Mouse (Mus musculus): ENCODE data around the gene Ddx4. TPM values are rescaled to one million over a fixed set of nuclear protein-coding genes. Genes with fewer than 3 reads are reported as not detected.

The Ddx4 gene
- polyA plus RNA-seq, 1 experiment from 2014 or later = 0.69 TPM

GRCm38 (mm10) chr13:112660574-112661381 is 8.5 kb upstream of the Ddx4 start, which contains the start of gene Slc38a9:
Gene Slc38a9 (plus strand): TSS chr13:112660751.
- peak within 1 kb of the TSS; percentile 72 to 78 for H3K27ac ChIP-seq (replicated peaks in 1 of 2; ENCODE audit: control insufficient read depth in 1 of 2, insufficient read depth in 1 of 2, low read depth in 2 of 2, low read length in 2 of 2)
- H3K4me1 ChIP-seq (ENCODE audit: control insufficient read depth in 2 of 2, insufficient read depth in 2 of 2, low read length in 2 of 2) = peaks cover 2 to 12% of the 10 kb centered on the region in 2 experiments; a peak in 2 of 4 replicates
- WGBS = under 1% methylated on average over 33 of the region's 33 CpGs
- H3K36me3 ChIP-seq (ENCODE audit: control insufficient read depth, insufficient read depth, low read length) = no peaks in the 10 kb centered on the region
- no peaks in the 10 kb centered on the region for H3K27me3 ChIP-seq (ENCODE audit: control insufficient read depth, insufficient read depth, low read length)
- peak within 1 kb of the TSS; percentile 91 to 94 for H3K4me3 ChIP-seq (ENCODE audit: control insufficient read depth in 1 of 2, insufficient read depth in 1 of 2, low read depth in 1 of 2, low read length in 2 of 2)
- peak within 1 kb of the TSS; percentile 90 for H3K9ac ChIP-seq (ENCODE audit: low read length)
- H3K9me3 ChIP-seq (ENCODE audit: control insufficient read depth, low read length) = no peaks in the 10 kb centered on the region
- peak within 1 kb of the TSS; percentile 87 for H3K4me2 ChIP-seq (ENCODE audit: low read length)
- ATAC-seq (ENCODE audit: insufficient number of reproducible peaks, insufficient read depth, low FRiP score, low read depth) = peak; percentile 96

DNA sequence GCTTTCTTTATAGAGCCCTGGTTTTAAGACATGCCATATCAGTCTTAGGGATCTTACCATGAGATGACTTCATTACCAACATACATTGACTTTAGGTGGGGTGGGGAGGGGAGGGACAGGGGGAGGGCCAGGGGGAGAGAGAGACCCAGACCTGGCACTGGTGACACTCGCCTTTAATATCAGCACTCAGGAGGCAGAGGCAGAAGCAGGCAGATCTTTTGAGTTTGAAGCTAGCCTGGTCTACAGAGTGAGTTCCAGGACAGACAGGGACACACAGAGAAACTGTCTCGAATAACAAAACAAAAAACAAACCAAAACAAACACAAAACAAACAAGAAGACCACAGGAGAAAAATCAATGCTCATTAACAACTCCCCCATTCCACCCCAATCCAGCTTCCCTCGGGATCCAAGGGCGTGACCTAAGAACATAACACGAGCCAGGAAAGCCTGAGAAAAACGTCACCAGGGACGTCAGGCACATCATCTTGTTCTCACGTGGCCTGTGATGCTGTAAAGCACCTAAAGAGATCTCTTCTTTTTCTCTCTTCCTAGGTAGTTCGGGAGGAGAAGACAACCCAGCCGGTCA is 7.8 kb upstream of the Ddx4 start:
- peak overlapping the region; percentile 69 to 91 for H3K4me3 ChIP-seq (ENCODE audit: control insufficient read depth in 1 of 2, insufficient read depth in 1 of 2, low read depth in 1 of 2, low read length in 2 of 2)
- H3K36me3 ChIP-seq (ENCODE audit: control insufficient read depth, insufficient read depth, low read length) = no peaks in the 10 kb centered on the region
- 2% methylated on average over 10 of the region's 10 CpGs for WGBS
- H3K27me3 ChIP-seq (ENCODE audit: control insufficient read depth, insufficient read depth, low read length) = no peaks in the 10 kb centered on the region
- no peak; the same call in 1 of the 2 replicates for ATAC-seq (ENCODE audit: insufficient number of reproducible peaks, insufficient read depth, low FRiP score, low read depth)
- peak overlapping the region; percentile 90 for H3K9ac ChIP-seq (ENCODE audit: low read length)
- H3K27ac ChIP-seq (replicated peaks in 1 of 2; ENCODE audit: control insufficient read depth in 1 of 2, insufficient read depth in 1 of 2, low read depth in 2 of 2, low read length in 2 of 2) = no peak overlapping the region
- H3K4me1 ChIP-seq (ENCODE audit: control insufficient read depth in 2 of 2, insufficient read depth in 2 of 2, low read length in 2 of 2) = peaks cover 2 to 12% of the 10 kb centered on the region in 2 experiments; a peak in 2 of 4 replicates
- no peaks in the 10 kb centered on the region for H3K9me3 ChIP-seq (ENCODE audit: control insufficient read depth, low read length)
- peak overlapping the region; percentile 87 for H3K4me2 ChIP-seq (ENCODE audit: low read length)

DNA sequence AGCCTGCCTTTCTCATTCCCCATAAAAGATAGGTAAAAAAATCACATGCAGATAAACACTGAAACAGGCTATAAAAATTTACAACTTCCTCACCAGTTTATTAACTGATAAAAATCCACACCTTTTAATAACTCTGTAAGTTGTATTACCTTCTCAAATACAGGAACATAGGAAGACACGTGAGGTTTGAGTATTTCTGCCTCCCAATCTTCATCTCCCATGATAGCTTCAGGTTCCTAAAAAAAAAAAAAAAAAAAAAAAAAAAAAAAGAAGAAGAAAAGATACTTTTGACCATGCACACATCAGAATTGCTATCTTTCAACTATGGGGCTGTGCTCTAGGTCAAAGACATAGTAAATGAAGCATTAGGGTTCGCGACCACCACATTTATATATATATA is 1.1 kb downstream of the Ddx4 start:
- Histone ChIP-seq H3K4me1 (ENCODE audit: control insufficient read depth in 2 of 2, insufficient read depth in 2 of 2, low read length in 2 of 2) (no peaks in the 10 kb centered on the region), H3K27ac (replicated peaks in 1 of 2; ENCODE audit: control insufficient read depth in 1 of 2, insufficient read depth in 1 of 2, low read depth in 2 of 2, low read length in 2 of 2) (no peak overlapping the region), H3K9me3 (ENCODE audit: control insufficient read depth, low read length) (peaks cover 11% of the 10 kb centered on the region), H3K9ac (ENCODE audit: low read length) (no peak overlapping the region), H3K27me3 (ENCODE audit: control insufficient read depth, insufficient read depth, low read length) (no peaks in the 10 kb centered on the region), H3K4me3 (ENCODE audit: control insufficient read depth in 1 of 2, insufficient read depth in 1 of 2, low read depth in 1 of 2, low read length in 2 of 2) (no peak overlapping the region), H3K36me3 (ENCODE audit: control insufficient read depth, insufficient read depth, low read length) (no peaks in the 10 kb centered on the region), H3K4me2 (ENCODE audit: low read length) (no peak overlapping the region)
- WGBS = 82% methylated on average over 3 of the region's 3 CpGs
- ATAC-seq (ENCODE audit: insufficient number of reproducible peaks, insufficient read depth, low FRiP score, low read depth) = no peak

- ATAC-seq (ENCODE audit: insufficient number of reproducible peaks, insufficient read depth, low FRiP score, low read depth) = no peak
- Histone ChIP-seq H3K4me3 (ENCODE audit: control insufficient read depth in 1 of 2, insufficient read depth in 1 of 2, low read depth in 1 of 2, low read length in 2 of 2) (no peak overlapping the region), H3K27ac (replicated peaks in 1 of 2; ENCODE audit: control insufficient read depth in 1 of 2, insufficient read depth in 1 of 2, low read depth in 2 of 2, low read length in 2 of 2) (no peak overlapping the region), H3K9me3 (ENCODE audit: control insufficient read depth, low read length) (no peaks in the 10 kb centered on the region), H3K4me2 (ENCODE audit: low read length) (no peak overlapping the region), H3K4me1 (ENCODE audit: control insufficient read depth in 2 of 2, insufficient read depth in 2 of 2, low read length in 2 of 2) (no peaks in the 10 kb centered on the region), H3K27me3 (ENCODE audit: control insufficient read depth, insufficient read depth, low read length) (no peaks in the 10 kb centered on the region), H3K9ac (ENCODE audit: low read length) (no peak overlapping the region), H3K36me3 (ENCODE audit: control insufficient read depth, insufficient read depth, low read length) (no peaks in the 10 kb centered on the region)
- 98% methylated on average over 1 of the region's 1 CpGs for WGBS
Observed at GRCm38 (mm10) chr13:112645529-112646186, 6.6 kb downstream of the Ddx4 start.

- H3K27me3 ChIP-seq (ENCODE audit: control insufficient read depth, insufficient read depth, low read length) = no peaks in the 10 kb centered on the region
- H3K4me1 ChIP-seq (ENCODE audit: control insufficient read depth in 2 of 2, insufficient read depth in 2 of 2, low read length in 2 of 2) = no peaks in the 10 kb centered on the region
- no peak for ATAC-seq (ENCODE audit: insufficient number of reproducible peaks, insufficient read depth, low FRiP score, low read depth)
- no peaks in the 10 kb centered on the region for H3K36me3 ChIP-seq (ENCODE audit: control insufficient read depth, insufficient read depth, low read length)
- no peaks in the 10 kb centered on the region for H3K9me3 ChIP-seq (ENCODE audit: control insufficient read depth, low read length)
- no peak overlapping the region for H3K27ac ChIP-seq (replicated peaks in 1 of 2; ENCODE audit: control insufficient read depth in 1 of 2, insufficient read depth in 1 of 2, low read depth in 2 of 2, low read length in 2 of 2)
- no peak overlapping the region for H3K4me2 ChIP-seq (ENCODE audit: low read length)
- H3K4me3 ChIP-seq (ENCODE audit: control insufficient read depth in 1 of 2, insufficient read depth in 1 of 2, low read depth in 1 of 2, low read length in 2 of 2) = no peak overlapping the region
- WGBS = 84% methylated on average over 3 of the region's 3 CpGs
- no peak overlapping the region for H3K9ac ChIP-seq (ENCODE audit: low read length)
Observed at GRCm38 (mm10) chr13:112644996-112645395, 7.3 kb downstream of the Ddx4 start.

GRCm38 (mm10) chr13:112642897-112643296 is 9.4 kb downstream of the Ddx4 start:
- Histone ChIP-seq H3K4me2 (ENCODE audit: low read length) (no peak overlapping the region), H3K27me3 (ENCODE audit: control insufficient read depth, insufficient read depth, low read length) (no peaks in the 10 kb centered on the region), H3K4me3 (ENCODE audit: control insufficient read depth in 1 of 2, insufficient read depth in 1 of 2, low read depth in 1 of 2, low read length in 2 of 2) (no peak overlapping the region), H3K9ac (ENCODE audit: low read length) (no peak overlapping the region), H3K9me3 (ENCODE audit: control insufficient read depth, low read length) (no peaks in the 10 kb centered on the region), H3K4me1 (ENCODE audit: control insufficient read depth in 2 of 2, insufficient read depth in 2 of 2, low read length in 2 of 2) (no peaks in the 10 kb centered on the region), H3K27ac (replicated peaks in 1 of 2; ENCODE audit: control insufficient read depth in 1 of 2, insufficient read depth in 1 of 2, low read depth in 2 of 2, low read length in 2 of 2) (no peak overlapping the region), H3K36me3 (ENCODE audit: control insufficient read depth, insufficient read depth, low read length) (no peaks in the 10 kb centered on the region)
- ATAC-seq (ENCODE audit: insufficient number of reproducible peaks, insufficient read depth, low FRiP score, low read depth) = no peak
- WGBS = 85% methylated on average over 3 of the region's 3 CpGs

GRCm38 (mm10) chr13:112639111-112639510 is 13.2 kb downstream of the Ddx4 start:
- WGBS = 66% methylated on average over 4 of the region's 4 CpGs

More at GRCm38 (mm10) chr13:112639111-112639510, 13.2 kb downstream of the Ddx4 start:
- H3K9me3 ChIP-seq (ENCODE audit: control insufficient read depth, low read length) = no peaks in the 10 kb centered on the region
- no peaks in the 10 kb centered on the region for H3K27me3 ChIP-seq (ENCODE audit: control insufficient read depth, insufficient read depth, low read length)
- no peak overlapping the region for H3K9ac ChIP-seq (ENCODE audit: low read length)
- H3K27ac ChIP-seq (replicated peaks in 1 of 2; ENCODE audit: control insufficient read depth in 1 of 2, insufficient read depth in 1 of 2, low read depth in 2 of 2, low read length in 2 of 2) = no peak overlapping the region
- H3K4me3 ChIP-seq (ENCODE audit: control insufficient read depth in 1 of 2, insufficient read depth in 1 of 2, low read depth in 1 of 2, low read length in 2 of 2) = no peak overlapping the region
- H3K36me3 ChIP-seq (ENCODE audit: control insufficient read depth, insufficient read depth, low read length) = no peaks in the 10 kb centered on the region
- H3K4me1 ChIP-seq (ENCODE audit: control insufficient read depth in 2 of 2, insufficient read depth in 2 of 2, low read length in 2 of 2) = no peaks in the 10 kb centered on the region
- ATAC-seq (ENCODE audit: insufficient number of reproducible peaks, insufficient read depth, low FRiP score, low read depth) = no peak
- no peak overlapping the region for H3K4me2 ChIP-seq (ENCODE audit: low read length)
